Mouse (Mus musculus) kidney, postnatal 14 days (tissue): ENCODE measurements around the gene Polg.

Experiments used
- DNase-seq: peaks from one replicate; pipeline ENCODE4 v3.0.0; 2022; ENCODE audit warnings: mixed read lengths

Gene Polg

GRCm38 (mm10) chr7:79466053-79466901 is at the start of gene Polg:
TSS of gene Polg (minus strand) at chr7:79466362.
- DNase-seq = peak; percentile 99

GRCm38 (mm10) chr7:79515861-79516260 is 49.7 kb upstream of the Polg start:
- no peak for DNase-seq

- no peak for DNase-seq
Measured at GRCm38 (mm10) chr7:79515221-79515743, 49.1 kb upstream of the Polg start.

- no peak for DNase-seq
Measured at GRCm38 (mm10) chr7:79514361-79514881, 48.3 kb upstream of the Polg start.

GRCm38 (mm10) chr7:79513466-79513865 is 47.3 kb upstream of the Polg start:
- no peak for DNase-seq

GRCm38 (mm10) chr7:79512496-79512895 is 46.3 kb upstream of the Polg start:
- no peak for DNase-seq

GRCm38 (mm10) chr7:79511656-79512055 is 45.5 kb upstream of the Polg start:
- no peak for DNase-seq

- DNase-seq = no peak
Measured at GRCm38 (mm10) chr7:79511181-79511580, 45.0 kb upstream of the Polg start.

GRCm38 (mm10) chr7:79510686-79511085 is 44.5 kb upstream of the Polg start:
- DNase-seq = no peak

GRCm38 (mm10) chr7:79509710-79510109 is 43.5 kb upstream of the Polg start:
- DNase-seq = no peak

GRCm38 (mm10) chr7:79509235-79509607 is 43.1 kb upstream of the Polg start:
- DNase-seq = no peak

- DNase-seq = no peak
Measured at GRCm38 (mm10) chr7:79508280-79509234, 42.4 kb upstream of the Polg start.

- DNase-seq = no peak
Measured at GRCm38 (mm10) chr7:79507756-79508155, 41.6 kb upstream of the Polg start.

- DNase-seq = no peak
Measured at GRCm38 (mm10) chr7:79507101-79507705, 41.0 kb upstream of the Polg start.

- no peak for DNase-seq
Measured at GRCm38 (mm10) chr7:79506531-79507090, 40.4 kb upstream of the Polg start.

- no peak for DNase-seq
Measured at GRCm38 (mm10) chr7:79505876-79506530, 39.8 kb upstream of the Polg start.

- no peak for DNase-seq
Measured at GRCm38 (mm10) chr7:79505376-79505775, 39.2 kb upstream of the Polg start.

- DNase-seq = peak; percentile 59
Measured at GRCm38 (mm10) chr7:79504723-79505122, 38.6 kb upstream of the Polg start.

GRCm38 (mm10) chr7:79503656-79504250 is 37.6 kb upstream of the Polg start:
- DNase-seq = no peak

- DNase-seq = no peak
Measured at GRCm38 (mm10) chr7:79503103-79503455, 36.9 kb upstream of the Polg start.
